Mouse (Mus musculus) limb, embryonic 11.5 days (tissue): ENCODE data around the gene Ghr. TPM values are rescaled to one million over a fixed set of nuclear protein-coding genes. Genes with fewer than 3 reads are reported as not detected.

Source experiments
- ATAC-seq: fragments of 200-750 bp; cut with Nextera tagmentation; 2 replicates; pipeline ENCODE4 v1.8.0; 2017; ENCODE audit warnings: low read depth; ENCODE audit not compliant: insufficient number of reproducible peaks, low FRiP score, low TSS enrichment
- DNase-seq: peaks from one replicate; pipeline ENCODE4 v3.0.0-alpha.2; 2015; ENCODE audit warnings: low spot score
- H3K27ac ChIP-seq: fragments of 300-500 bp; sonication (generic); replicated peaks from 2 replicates; pipeline ENCODE4 v1.5.1; 2014; ENCODE audit warnings: low read depth, mild to moderate bottlenecking, low read length
- H3K27me3 ChIP-seq: fragments of 300-500 bp; sonication (generic); 2 replicates; pipeline ENCODE4 v1.6.1; 2014; ENCODE audit warnings: mild to moderate bottlenecking, low read length, mixed read lengths; ENCODE audit not compliant: control insufficient read depth, insufficient read depth
- H3K36me3 ChIP-seq: fragments of 300-500 bp; sonication (generic); 2 replicates; pipeline ENCODE4 v1.6.1; 2014; ENCODE audit warnings: mild to moderate bottlenecking, low read length, moderate library complexity, mixed read lengths; ENCODE audit not compliant: control insufficient read depth, insufficient read depth
- H3K4me1 ChIP-seq: fragments of 300-500 bp; sonication (generic); 2 replicates; pipeline ENCODE4 v1.6.1; 2014; ENCODE audit warnings: low read length, mixed read lengths; ENCODE audit not compliant: control insufficient read depth, insufficient read depth
- H3K4me2 ChIP-seq: fragments of 300-500 bp; sonication (generic); 2 replicates; pipeline ENCODE4 v1.6.1; 2014; ENCODE audit warnings: low read depth, mild to moderate bottlenecking, moderate library complexity; ENCODE audit not compliant: severe bottlenecking
- H3K4me3 ChIP-seq: fragments of 300-500 bp; sonication (generic); 2 replicates; pipeline ENCODE4 v1.5.1; 2014; ENCODE audit warnings: low read depth, low read length
- H3K9ac ChIP-seq: fragments of 300-500 bp; sonication (generic); 2 replicates; pipeline ENCODE4 v1.6.1; 2014; ENCODE audit warnings: mild to moderate bottlenecking, low read length
- H3K9me3 ChIP-seq: fragments of 300-500 bp; sonication (generic); 2 replicates; pipeline ENCODE4 v1.6.1; 2016; ENCODE audit warnings: low read length; ENCODE audit not compliant: control insufficient read depth
- WGBS: fragments of 180-500 bp; shearing (Covaris S2); extraction: QIAGEN DNeasy Blood & Tissue Kit; methylation state at CpG from one replicate; pipeline ENCODE4 v1.1.7; 2014; 5-methylcytosine and 5-hydroxymethylcytosine counted together
- polyA plus RNA-seq: library from polyadenylated mRNA; unstranded; fragments of >200 nt; fragmentation: Nextera tagmentation; extraction: Ambion mirVana; gene quantifications from 2 replicates; pipeline ENCODE4 v1.2.1, GENCODE M21; 2014

The Ghr gene
- polyA plus RNA-seq, 1 experiment from 2014 or later, result 26.3 TPM

- ATAC-seq (no peak), DNase-seq (no peak)
- Histone ChIP-seq H3K4me1 (no peaks in the 10 kb centered on the region), H3K27me3 (no peaks in the 10 kb centered on the region), H3K4me2 (no peak overlapping the region), H3K4me3 (no peak overlapping the region), H3K36me3 (no peaks in the 10 kb centered on the region), H3K9me3 (no peaks in the 10 kb centered on the region), H3K9ac (no peak overlapping the region), H3K27ac (no peak overlapping the region)
- 53% methylated on average over 5 of the region's 5 CpGs for WGBS
Observed at GRCm38 (mm10) chr15:3486691-3487090, 96.6 kb downstream of the Ghr start.

GRCm38 (mm10) chr15:3485367-3485766, 97.9 kb downstream of the Ghr start:
- no peaks in the 10 kb centered on the region for H3K36me3 ChIP-seq
- H3K4me3 ChIP-seq, result no peak overlapping the region
- ATAC-seq (no peak), DNase-seq (no peak)
- no peaks in the 10 kb centered on the region for H3K27me3 ChIP-seq
- 96% methylated on average over 1 of the region's 1 CpGs for WGBS
- no peak overlapping the region for H3K9ac ChIP-seq
- H3K9me3 ChIP-seq, result no peaks in the 10 kb centered on the region
- H3K27ac ChIP-seq, result no peak overlapping the region
- H3K4me2 ChIP-seq, result no peak overlapping the region
- no peaks in the 10 kb centered on the region for H3K4me1 ChIP-seq

GRCm38 (mm10) chr15:3483451-3483850, 99.8 kb downstream of the Ghr start:
- 82% methylated on average over 3 of the region's 3 CpGs for WGBS
- H3K4me1 ChIP-seq, result no peaks in the 10 kb centered on the region
- no peaks in the 10 kb centered on the region for H3K27me3 ChIP-seq
- no peak overlapping the region for H3K4me3 ChIP-seq
- H3K36me3 ChIP-seq, result no peaks in the 10 kb centered on the region
- H3K27ac ChIP-seq, result no peak overlapping the region
- DNase-seq (no peak), ATAC-seq (no peak)
- no peaks in the 10 kb centered on the region for H3K9me3 ChIP-seq
- no peak overlapping the region for H3K4me2 ChIP-seq
- no peak overlapping the region for H3K9ac ChIP-seq

- no peaks in the 10 kb centered on the region for H3K4me1 ChIP-seq
- H3K4me3 ChIP-seq, result no peak overlapping the region
- no peak overlapping the region for H3K9ac ChIP-seq
- H3K4me2 ChIP-seq, result no peak overlapping the region
- no peaks in the 10 kb centered on the region for H3K9me3 ChIP-seq
- no peak overlapping the region for H3K27ac ChIP-seq
- no peaks in the 10 kb centered on the region for H3K27me3 ChIP-seq
- ATAC-seq (no peak), DNase-seq (no peak)
- WGBS, result 86% methylated on average over 4 of the region's 4 CpGs
- H3K36me3 ChIP-seq, result no peaks in the 10 kb centered on the region
Observed at GRCm38 (mm10) chr15:3469230-3469629, 114.1 kb downstream of the Ghr start.

GRCm38 (mm10) chr15:3466608-3467007, 116.7 kb downstream of the Ghr start:
- H3K9me3 ChIP-seq, result no peaks in the 10 kb centered on the region
- no peak overlapping the region for H3K4me3 ChIP-seq
- H3K27me3 ChIP-seq, result no peaks in the 10 kb centered on the region
- no peak overlapping the region for H3K9ac ChIP-seq
- 88% methylated on average over 4 of the region's 4 CpGs for WGBS
- H3K4me1 ChIP-seq, result no peaks in the 10 kb centered on the region
- no peak for ATAC-seq
- H3K27ac ChIP-seq, result no peak overlapping the region
- no peaks in the 10 kb centered on the region for H3K36me3 ChIP-seq
- no peak for DNase-seq
- H3K4me2 ChIP-seq, result no peak overlapping the region

GRCm38 (mm10) chr15:3464754-3465153, 118.5 kb downstream of the Ghr start:
- ATAC-seq (no peak), DNase-seq (no peak)
- H3K27ac ChIP-seq, result no peak overlapping the region
- H3K4me1 ChIP-seq, result no peaks in the 10 kb centered on the region
- no peak overlapping the region for H3K4me3 ChIP-seq
- no peaks in the 10 kb centered on the region for H3K36me3 ChIP-seq
- H3K9me3 ChIP-seq, result no peaks in the 10 kb centered on the region
- H3K4me2 ChIP-seq, result no peak overlapping the region
- H3K27me3 ChIP-seq, result no peaks in the 10 kb centered on the region
- 77% methylated on average over 4 of the region's 4 CpGs for WGBS
- H3K9ac ChIP-seq, result no peak overlapping the region

- H3K27me3 ChIP-seq, result no peaks in the 10 kb centered on the region
- no peaks in the 10 kb centered on the region for H3K36me3 ChIP-seq
- ATAC-seq (no peak), DNase-seq (no peak)
- no peaks in the 10 kb centered on the region for H3K4me1 ChIP-seq
- no peaks in the 10 kb centered on the region for H3K9me3 ChIP-seq
- H3K4me3 ChIP-seq, result no peak overlapping the region
- no peak overlapping the region for H3K27ac ChIP-seq
- H3K4me2 ChIP-seq, result no peak overlapping the region
- no peak overlapping the region for H3K9ac ChIP-seq
- 87% methylated on average over 4 of the region's 4 CpGs for WGBS
Observed at GRCm38 (mm10) chr15:3456543-3456942, 126.7 kb downstream of the Ghr start.

- Histone ChIP-seq H3K4me3 (no peak overlapping the region), H3K36me3 (no peaks in the 10 kb centered on the region), H3K27ac (no peak overlapping the region), H3K4me1 (no peaks in the 10 kb centered on the region), H3K9me3 (no peaks in the 10 kb centered on the region), H3K9ac (no peak overlapping the region), H3K27me3 (no peaks in the 10 kb centered on the region), H3K4me2 (no peak overlapping the region)
- ATAC-seq, result no peak
- no peak for DNase-seq
Observed at GRCm38 (mm10) chr15:3455572-3455971, 127.7 kb downstream of the Ghr start.

GRCm38 (mm10) chr15:3452080-3452752, 131.1 kb downstream of the Ghr start:
- ATAC-seq, result no peak
- no peak for DNase-seq
- H3K27me3 ChIP-seq, result no peaks in the 10 kb centered on the region
- H3K36me3 ChIP-seq, result no peaks in the 10 kb centered on the region
- no peak overlapping the region for H3K4me2 ChIP-seq
- no peak overlapping the region for H3K9ac ChIP-seq
- 87% methylated on average over 5 of the region's 5 CpGs for WGBS
- no peaks in the 10 kb centered on the region for H3K9me3 ChIP-seq
- no peaks in the 10 kb centered on the region for H3K4me1 ChIP-seq
- no peak overlapping the region for H3K4me3 ChIP-seq
- no peak overlapping the region for H3K27ac ChIP-seq
